Mouse (Mus musculus) kidney, embryonic 14.5 days (tissue): Measurements from ENCODE around the gene AC161166.1. TPM values are rescaled to one million over a fixed set of nuclear protein-coding genes. Genes with fewer than 3 reads are reported as not detected.
"Not testable (repeated sequence)": the region's sequence is repeated elsewhere in the genome, so short reads cannot be mapped to it uniquely, and the experiment has no call there.

ENCODE experiments used
- ATAC-seq: fragments of 200-750 bp; cut with Nextera tagmentation; 2 replicates; pipeline ENCODE4 v1.8.0; 2017; ENCODE audit warnings: moderate number of reproducible peaks, mild to moderate bottlenecking, moderate TSS enrichment, moderate library complexity; ENCODE audit not compliant: low FRiP score, low TSS enrichment
- H3K27ac ChIP-seq: fragments of 300-500 bp; sonication (generic); 2 replicates; pipeline ENCODE4 v1.5.1; 2014; ENCODE audit warnings: low read depth, mild to moderate bottlenecking, low read length, moderate library complexity, mixed read lengths
- H3K27me3 ChIP-seq: fragments of 300-500 bp; sonication (generic); 2 replicates; pipeline ENCODE4 v1.6.1; 2014; ENCODE audit warnings: mild to moderate bottlenecking, low read length; ENCODE audit not compliant: control insufficient read depth, insufficient read depth
- H3K36me3 ChIP-seq: fragments of 300-500 bp; sonication (generic); 2 replicates; pipeline ENCODE4 v1.6.1; 2014; ENCODE audit warnings: low read length, mixed read lengths; ENCODE audit not compliant: control insufficient read depth, insufficient read depth
- H3K4me1 ChIP-seq: fragments of 300-500 bp; sonication (generic); 2 replicates; pipeline ENCODE4 v1.6.1; 2014; ENCODE audit warnings: low read length, mixed read lengths; ENCODE audit not compliant: control insufficient read depth, insufficient read depth
- H3K4me2 ChIP-seq: fragments of 300-500 bp; sonication (generic); replicated peaks from 2 replicates; pipeline ENCODE4 v1.6.1; 2014; ENCODE audit warnings: low read depth, mild to moderate bottlenecking, low read length
- H3K4me3 ChIP-seq: fragments of 300-500 bp; sonication (generic); 2 replicates; pipeline ENCODE4 v1.5.1; 2014; ENCODE audit warnings: mild to moderate bottlenecking, low read length
- H3K9ac ChIP-seq: fragments of 300-500 bp; sonication (generic); 2 replicates; pipeline ENCODE4 v1.6.1; 2014; ENCODE audit warnings: low read depth, mild to moderate bottlenecking, low read length, moderate library complexity
- H3K9me3 ChIP-seq: fragments of 300-500 bp; sonication (generic); 2 replicates; pipeline ENCODE4 v1.6.1; 2016; ENCODE audit warnings: low read length; ENCODE audit not compliant: control insufficient read depth
- WGBS: fragments of 180-500 bp; shearing (Covaris S2); extraction: QIAGEN DNeasy Blood & Tissue Kit; methylation state at CpG from one replicate; pipeline ENCODE4 v1.1.7; 2014; 5-methylcytosine and 5-hydroxymethylcytosine counted together
- polyA plus RNA-seq: library from polyadenylated mRNA; unstranded; fragments of >200 nt; fragmentation: Nextera tagmentation; extraction: Ambion mirVana; gene quantifications from 2 replicates; pipeline ENCODE4 v1.2.1, GENCODE M21; 2014

The AC161166.1 gene
- polyA plus RNA-seq, 1 experiment from 2014 or later, result 0.61 TPM

DNA sequence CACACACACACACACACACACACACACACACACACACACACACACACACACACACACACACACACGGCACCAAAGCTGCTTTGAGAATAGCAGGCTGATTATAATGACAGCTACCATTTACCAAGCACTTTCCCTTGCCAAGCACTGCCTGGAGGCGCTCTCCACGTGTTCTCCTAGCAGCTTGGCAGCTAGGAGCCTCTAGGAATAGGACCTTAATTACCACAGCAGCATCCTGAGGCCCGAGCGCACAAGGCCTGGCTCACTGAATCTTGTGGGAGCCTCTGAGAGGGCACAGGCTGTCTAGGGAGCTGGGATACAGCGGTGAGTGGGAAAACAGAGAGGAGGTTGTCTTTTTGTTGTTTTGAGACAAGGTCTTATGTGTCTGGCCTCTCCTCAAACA, 5.4 kb upstream of the AC161166.1 start:
- ATAC-seq, result no peak
- no peaks in the 10 kb centered on the region for H3K9me3 ChIP-seq
- WGBS, result 65% methylated on average over 6 of the region's 6 CpGs
- H3K9ac ChIP-seq, result no peak overlapping the region
- H3K4me2 ChIP-seq, result no peak overlapping the region
- no peaks in the 10 kb centered on the region for H3K4me1 ChIP-seq
- H3K36me3 ChIP-seq, result peaks cover 24% of the 10 kb centered on the region
- no peak overlapping the region for H3K27ac ChIP-seq
- no peak overlapping the region for H3K4me3 ChIP-seq
- no peaks in the 10 kb centered on the region for H3K27me3 ChIP-seq

DNA sequence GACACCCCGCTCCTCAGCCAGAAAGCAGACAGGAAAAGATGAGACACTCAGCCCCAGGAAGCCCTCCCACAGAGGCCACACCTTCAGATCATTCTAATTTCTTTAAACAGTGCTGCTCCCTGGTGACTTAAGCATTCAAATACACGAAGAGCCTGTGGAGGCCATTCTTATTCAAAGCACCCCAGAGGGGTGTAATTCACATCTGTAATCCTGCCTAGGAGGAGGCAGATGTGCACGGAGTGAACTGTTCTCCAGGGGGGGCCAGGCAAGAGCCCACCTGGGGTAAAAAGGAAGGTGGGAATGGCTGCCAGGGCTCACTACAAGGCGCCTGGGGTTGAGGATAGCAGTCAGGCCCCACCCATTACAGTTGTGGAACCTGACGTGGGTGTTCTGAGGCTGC, 4.8 kb upstream of the AC161166.1 start:
- H3K4me1 ChIP-seq, result no peaks in the 10 kb centered on the region
- no peak overlapping the region for H3K4me3 ChIP-seq
- H3K9me3 ChIP-seq, result no peaks in the 10 kb centered on the region
- H3K36me3 ChIP-seq, result peaks cover 26% of the 10 kb centered on the region
- WGBS, result 59% methylated on average over 5 of the region's 5 CpGs
- ATAC-seq, result no peak
- H3K4me2 ChIP-seq, result no peak overlapping the region
- no peak overlapping the region for H3K9ac ChIP-seq
- H3K27me3 ChIP-seq, result no peaks in the 10 kb centered on the region
- H3K27ac ChIP-seq, result no peak overlapping the region

DNA sequence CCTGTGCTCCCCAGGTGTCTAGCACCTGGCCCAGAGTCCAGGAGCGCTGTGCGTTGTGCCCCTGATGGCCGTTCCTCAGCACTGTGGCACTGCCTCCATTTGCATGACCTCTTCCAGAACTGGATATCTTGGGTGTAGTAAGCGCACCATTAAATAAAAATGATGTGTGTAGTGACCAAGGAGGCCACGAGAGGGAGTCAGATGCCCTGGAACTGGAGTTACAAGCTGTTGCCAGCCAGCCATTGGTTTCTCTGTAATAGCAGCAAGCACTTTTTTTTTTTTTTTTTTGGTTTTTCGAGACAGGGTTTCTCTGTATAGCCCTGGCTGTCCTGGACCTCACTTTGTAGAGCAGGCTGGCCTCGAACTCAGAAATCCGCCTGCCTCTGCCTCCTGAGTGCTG, 4.1 kb upstream of the AC161166.1 start:
- WGBS, result 76% methylated on average over 8 of the region's 8 CpGs
- not testable (repeated sequence) for ATAC-seq, H3K27me3 ChIP-seq, H3K9me3 ChIP-seq, H3K4me2 ChIP-seq, H3K9ac ChIP-seq, H3K4me1 ChIP-seq, H3K27ac ChIP-seq, H3K4me3 ChIP-seq
- peaks cover 32% of the 10 kb centered on the region for H3K36me3 ChIP-seq

DNA sequence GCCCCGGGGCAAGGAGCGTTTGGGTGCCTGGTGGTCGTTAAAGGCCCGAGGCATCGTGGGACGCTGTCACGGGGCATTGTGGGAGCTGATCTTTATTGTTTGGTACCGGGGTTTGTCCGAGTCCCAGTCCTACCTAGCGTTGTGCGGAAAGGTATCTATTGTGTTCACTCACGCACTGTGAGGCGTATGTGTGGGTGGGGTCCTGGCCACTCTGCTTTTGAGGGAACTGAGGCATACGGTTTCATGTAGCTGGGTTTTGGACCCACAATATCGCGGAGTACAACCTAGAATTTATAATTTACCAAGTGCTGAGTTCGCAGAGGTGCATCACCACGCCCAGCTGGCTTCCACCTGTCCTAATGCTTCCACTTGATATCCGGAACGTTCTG, 4.5 kb downstream of the AC161166.1 start:
- no peaks in the 10 kb centered on the region for H3K27me3 ChIP-seq
- peak overlapping the region; percentile 98 for H3K9ac ChIP-seq
- peak overlapping the region; percentile 79 for H3K4me3 ChIP-seq
- ATAC-seq, result peak; percentile 22
- H3K9me3 ChIP-seq, result no peaks in the 10 kb centered on the region
- peak overlapping the region; percentile 78 for H3K4me2 ChIP-seq
- H3K36me3 ChIP-seq, result peaks cover 16% of the 10 kb centered on the region; the same call in 1 of the 2 replicates
- H3K27ac ChIP-seq, result peak overlapping the region; percentile 99
- peaks cover 24% of the 10 kb centered on the region for H3K4me1 ChIP-seq
- under 1% methylated on average over 20 of the region's 20 CpGs for WGBS

DNA sequence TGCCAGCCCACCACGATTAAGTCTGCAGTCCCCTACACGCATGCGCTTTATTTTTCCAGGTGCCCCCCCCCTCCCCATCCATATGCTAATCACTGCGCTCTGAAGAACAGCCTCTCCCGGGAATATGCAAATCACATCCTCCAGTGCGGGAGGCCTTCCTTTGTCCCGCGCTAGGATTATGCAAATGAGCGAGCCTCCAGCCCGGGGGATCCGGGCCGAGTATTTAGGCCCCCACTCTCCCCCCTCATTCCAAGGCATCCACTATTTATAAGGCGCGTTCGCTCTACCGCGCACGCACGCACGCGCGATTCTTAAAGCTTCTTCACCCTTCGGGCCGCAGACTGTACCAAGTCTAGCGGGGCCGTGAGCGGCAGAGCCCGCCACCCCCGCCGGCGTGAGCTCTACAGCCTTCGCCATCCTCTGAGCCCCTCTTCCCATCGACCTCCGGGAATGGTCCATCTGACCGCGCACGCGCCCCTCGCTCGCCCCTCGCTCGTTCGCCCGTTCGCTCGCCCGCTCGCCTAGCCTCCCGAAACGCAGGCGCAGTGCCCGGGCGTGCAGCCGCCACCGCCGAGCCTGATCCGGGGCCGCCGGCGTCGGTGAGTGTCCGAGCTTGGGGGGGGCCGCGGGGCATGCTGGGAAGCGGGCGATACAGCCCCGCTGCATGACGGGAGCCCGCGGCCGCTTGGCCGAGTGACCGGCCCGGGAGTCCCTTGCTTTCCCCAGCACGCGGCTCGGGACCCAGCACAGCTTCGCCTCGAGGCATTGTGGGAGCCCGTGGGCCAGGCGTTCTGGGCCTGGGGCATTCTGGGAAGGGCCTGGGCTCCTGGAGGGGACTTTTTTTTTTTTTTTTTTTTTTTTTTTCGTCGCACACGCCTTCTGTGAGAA, 5.2 kb downstream of the AC161166.1 start, which contains the start of gene Zfp428:
Zfp428 (plus strand) TSS at position 169 of the 888 bp plus-strand sequence.
- WGBS, result under 1% methylated on average over 70 of the region's 84 CpGs
- Histone ChIP-seq H3K9me3 (no peaks in the 10 kb centered on the region), H3K36me3 (peaks cover 15% of the 10 kb centered on the region; the same call in 1 of the 2 replicates), H3K4me1 (peaks cover 24% of the 10 kb centered on the region), H3K27me3 (no peaks in the 10 kb centered on the region), H3K4me2 (peak within 1 kb of the TSS; percentile 78), H3K9ac (peak within 1 kb of the TSS; percentile 98), H3K4me3 (peak within 1 kb of the TSS; percentile 79), H3K27ac (peak within 1 kb of the TSS; percentile 99)
- peak; percentile 91 for ATAC-seq

DNA sequence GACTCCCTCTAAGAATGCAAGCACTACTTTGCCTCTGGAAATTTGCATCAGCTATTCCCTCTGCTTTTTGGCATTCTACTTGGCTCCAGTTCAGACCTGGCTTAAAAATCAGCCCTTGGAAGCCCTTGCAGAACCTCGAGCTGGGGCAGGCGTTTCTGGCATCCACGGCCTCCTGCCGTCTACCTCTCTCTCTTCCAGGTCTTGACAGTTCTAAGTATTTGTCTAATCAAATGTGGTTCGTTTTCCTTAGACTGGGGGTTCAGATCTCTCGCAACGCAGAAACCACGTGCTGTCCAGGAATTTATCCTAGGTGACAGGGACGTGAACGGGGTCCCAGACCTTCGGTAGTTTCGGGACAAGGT, 5.8 kb downstream of the AC161166.1 start:
- Histone ChIP-seq H3K4me1 (peaks cover 24% of the 10 kb centered on the region), H3K27me3 (no peaks in the 10 kb centered on the region), H3K9ac (peak overlapping the region; percentile 98), H3K4me3 (peak overlapping the region; percentile 79), H3K27ac (peak overlapping the region; percentile 99), H3K36me3 (peaks cover 9% of the 10 kb centered on the region; the same call in 1 of the 2 replicates), H3K9me3 (no peaks in the 10 kb centered on the region), H3K4me2 (peak overlapping the region; percentile 78)
- 2% methylated on average over 12 of the region's 12 CpGs for WGBS
- ATAC-seq, result peak; percentile 1; the same call in 1 of the 2 replicates

DNA sequence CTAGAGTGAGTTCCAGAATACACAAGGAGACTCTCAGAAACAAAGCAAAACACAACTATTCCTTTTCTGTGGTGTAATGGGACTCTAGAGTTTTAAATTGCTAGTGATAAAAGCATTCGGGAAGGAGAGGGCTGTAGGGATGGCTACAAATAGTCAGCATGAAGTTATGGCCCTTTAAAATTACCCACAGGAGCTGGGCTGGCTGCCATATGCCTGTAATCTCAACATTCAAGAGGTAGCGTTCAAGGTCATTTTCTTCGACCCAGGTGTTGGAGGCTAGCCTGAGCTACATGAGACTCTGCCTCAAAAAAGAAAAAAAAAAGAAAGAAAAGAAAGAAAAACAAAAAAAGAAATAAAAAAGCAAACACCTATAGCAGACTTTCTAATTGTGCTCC, 6.2 kb downstream of the AC161166.1 start:
- 0 out of 2 replicates have a peak, but pooled peaks cover 6% of the 10 kb centered on the region for H3K36me3 ChIP-seq
- no peaks in the 10 kb centered on the region for H3K9me3 ChIP-seq
- H3K4me1 ChIP-seq, result peaks cover 24% of the 10 kb centered on the region
- H3K27me3 ChIP-seq, result no peaks in the 10 kb centered on the region
- 12% methylated on average over 3 of the region's 3 CpGs for WGBS
- H3K4me2 ChIP-seq, result peak overlapping the region; percentile 78
- peak overlapping the region; percentile 79; the same call in 1 of the 2 replicates for H3K4me3 ChIP-seq
- H3K9ac ChIP-seq, result no peak overlapping the region
- no peak for ATAC-seq
- no peak overlapping the region for H3K27ac ChIP-seq

DNA sequence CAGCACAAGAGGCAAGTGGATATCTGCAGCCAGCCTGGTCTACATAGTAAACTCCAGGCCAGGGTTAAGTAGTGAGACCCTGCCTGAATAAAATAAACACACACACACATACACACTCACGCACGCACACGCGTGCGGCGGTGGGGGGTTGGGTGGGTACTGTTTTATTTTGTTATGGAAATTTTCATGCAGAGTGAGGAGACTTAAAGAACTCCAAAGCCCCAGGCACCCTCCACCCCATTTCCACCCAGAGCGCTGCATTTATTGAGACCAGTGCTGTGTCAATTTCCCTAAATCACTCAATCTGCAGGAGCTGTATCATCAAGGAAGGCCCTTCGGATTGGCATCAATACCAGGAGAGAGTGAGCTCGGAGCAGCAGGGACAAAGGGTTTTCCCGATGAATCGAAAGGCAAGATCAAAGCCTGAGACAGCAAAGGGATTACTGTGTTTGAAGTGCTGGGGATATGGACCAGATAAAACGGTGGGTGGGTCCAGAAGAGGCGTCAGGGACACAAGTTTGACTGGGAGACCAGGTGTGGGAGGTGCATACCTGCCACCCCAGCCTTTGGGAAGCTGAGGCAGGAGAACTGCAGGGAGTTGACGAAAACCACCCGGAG, 6.7 kb downstream of the AC161166.1 start:
- H3K9me3 ChIP-seq, result 0 out of 2 replicates have a peak, but pooled peaks cover 3% of the 10 kb centered on the region
- H3K9ac ChIP-seq, result no peak overlapping the region
- 0 out of 2 replicates have a peak overlapping the region, but pooled peaks have one; percentile 79 for H3K4me3 ChIP-seq
- 0 out of 2 replicates have a peak, but pooled peaks cover under 1% of the 10 kb centered on the region for H3K36me3 ChIP-seq
- no peak overlapping the region for H3K27ac ChIP-seq
- ATAC-seq, result no peak
- peak overlapping the region; percentile 78; the same call in 1 of the 2 replicates for H3K4me2 ChIP-seq
- WGBS, result 22% methylated on average over 15 of the region's 15 CpGs
- H3K27me3 ChIP-seq, result peaks cover 5% of the 10 kb centered on the region; the same call in 1 of the 2 replicates
- peaks cover 24% of the 10 kb centered on the region for H3K4me1 ChIP-seq
